Mouse (Mus musculus) heart, embryonic 15.5 days (tissue): ENCODE measurements around the gene Nectin4. TPM values are rescaled to one million over a fixed set of nuclear protein-coding genes. Genes with fewer than 3 reads are reported as not detected.

ENCODE experiments used
- ATAC-seq: fragments of 200-750 bp; cut with Nextera tagmentation; replicated peaks from 2 replicates; pipeline ENCODE4 v1.8.0; 2017; ENCODE audit warnings: low read depth, moderate TSS enrichment; ENCODE audit not compliant: insufficient number of reproducible peaks, insufficient read depth, low FRiP score
- H3K27ac ChIP-seq: fragments of 300-500 bp; sonication (generic); 2 replicates; pipeline ENCODE4 v1.5.1; 2015; ENCODE audit warnings: mild to moderate bottlenecking, inconsistent platforms
- H3K27me3 ChIP-seq: fragments of 300-500 bp; sonication (generic); 2 replicates; pipeline ENCODE4 v1.6.1; 2015; ENCODE audit warnings: inconsistent platforms
- H3K36me3 ChIP-seq: fragments of 300-500 bp; sonication (generic); 2 replicates; pipeline ENCODE4 v1.6.1; 2015; ENCODE audit warnings: mild to moderate bottlenecking, inconsistent platforms
- H3K4me1 ChIP-seq: fragments of 300-500 bp; sonication (generic); replicated peaks from 2 replicates; pipeline ENCODE4 v1.6.1; 2015; ENCODE audit warnings: inconsistent platforms
- H3K4me2 ChIP-seq: fragments of 300-500 bp; sonication (generic); 2 replicates; pipeline ENCODE4 v1.6.1; 2015; ENCODE audit warnings: inconsistent platforms, mild to moderate bottlenecking, moderate library complexity
- H3K4me3 ChIP-seq: fragments of 300-500 bp; sonication (generic); 2 replicates; pipeline ENCODE4 v1.5.1; 2015; ENCODE audit warnings: mild to moderate bottlenecking, inconsistent platforms
- H3K9ac ChIP-seq: fragments of 300-500 bp; sonication (generic); 2 replicates; pipeline ENCODE4 v1.6.1; 2015; ENCODE audit warnings: mild to moderate bottlenecking, inconsistent platforms
- H3K9me3 ChIP-seq: fragments of 300-500 bp; sonication (generic); replicated peaks from 2 replicates; pipeline ENCODE4 v1.6.1; 2016; ENCODE audit warnings: inconsistent platforms
- WGBS: fragments of 180-500 bp; shearing (Covaris S2); methylation state at CpG from one replicate; pipeline ENCODE4 v1.1.7; 2015; ENCODE audit warnings: mixed read lengths; 5-methylcytosine and 5-hydroxymethylcytosine counted together
- polyA plus RNA-seq: library from polyadenylated mRNA; unstranded; fragments of >200 nt; fragmentation: Nextera tagmentation; extraction: Ambion mirVana; gene quantifications from 2 replicates; pipeline ENCODE4 v1.2.1, GENCODE M21; 2015

Gene Nectin4
- polyA plus RNA-seq, 1 experiment from 2014 or later = 0.26 TPM

GRCm38 (mm10) chr1:171412446-171412845 lies 42.5 kb downstream of the Nectin4 start:
- Histone ChIP-seq H3K4me1 (peaks cover 14% of the 10 kb centered on the region), H3K4me2 (peak overlapping the region; percentile 71), H3K27me3 (peaks cover 7% of the 10 kb centered on the region; the same call in 1 of the 2 replicates), H3K36me3 (peaks cover 24% of the 10 kb centered on the region), H3K9ac (peak overlapping the region; percentile 94), H3K9me3 (no peaks in the 10 kb centered on the region), H3K27ac (peak overlapping the region; percentile 92), H3K4me3 (peak overlapping the region; percentile 93)
- 56% methylated on average over 3 of the region's 3 CpGs for WGBS
- ATAC-seq = no peak

GRCm38 (mm10) chr1:171413608-171414007 lies 43.7 kb downstream of the Nectin4 start:
- Histone ChIP-seq H3K9ac (no peak overlapping the region), H3K4me2 (no peak overlapping the region), H3K27ac (no peak overlapping the region), H3K27me3 (peaks cover 7% of the 10 kb centered on the region; the same call in 1 of the 2 replicates), H3K4me3 (no peak overlapping the region), H3K4me1 (peaks cover 14% of the 10 kb centered on the region), H3K9me3 (no peaks in the 10 kb centered on the region), H3K36me3 (peaks cover 33% of the 10 kb centered on the region)
- 80% methylated on average over 8 of the region's 8 CpGs for WGBS
- no peak for ATAC-seq

GRCm38 (mm10) chr1:171418660-171419059 lies 48.8 kb downstream of the Nectin4 start, which contains the start of gene Tstd1:
Gene Tstd1 (plus strand): TSS chr1:171418872.
- WGBS = 88% methylated on average over 5 of the region's 5 CpGs
- Histone ChIP-seq H3K9ac (no peak within 1 kb of the TSS), H3K27ac (no peak within 1 kb of the TSS), H3K4me3 (no peak within 1 kb of the TSS), H3K9me3 (no peaks in the 10 kb centered on the region), H3K4me2 (no peak within 1 kb of the TSS), H3K27me3 (no peaks in the 10 kb centered on the region), H3K4me1 (peaks cover 4% of the 10 kb centered on the region), H3K36me3 (peaks cover 47% of the 10 kb centered on the region)
- no peak for ATAC-seq

GRCm38 (mm10) chr1:171419291-171419882 lies 49.5 kb downstream of the Nectin4 start:
- Histone ChIP-seq H3K36me3 (peaks cover 47% of the 10 kb centered on the region), H3K9me3 (no peaks in the 10 kb centered on the region), H3K27ac (no peak overlapping the region), H3K4me3 (no peak overlapping the region), H3K27me3 (no peaks in the 10 kb centered on the region), H3K4me2 (no peak overlapping the region), H3K4me1 (peaks cover 3% of the 10 kb centered on the region; the same call in 1 of the 2 replicates), H3K9ac (no peak overlapping the region)
- 74% methylated on average over 12 of the region's 12 CpGs for WGBS
- no peak for ATAC-seq

GRCm38 (mm10) chr1:171419905-171420304 lies 50.0 kb downstream of the Nectin4 start:
- H3K27me3 ChIP-seq = no peaks in the 10 kb centered on the region
- no peak overlapping the region for H3K4me2 ChIP-seq
- ATAC-seq = no peak
- no peak overlapping the region for H3K9ac ChIP-seq
- no peak overlapping the region for H3K4me3 ChIP-seq
- H3K9me3 ChIP-seq = no peaks in the 10 kb centered on the region
- 81% methylated on average over 5 of the region's 5 CpGs for WGBS
- H3K27ac ChIP-seq = no peak overlapping the region
- peaks cover 47% of the 10 kb centered on the region for H3K36me3 ChIP-seq
- peaks cover 9% of the 10 kb centered on the region for H3K4me1 ChIP-seq

- WGBS = 68% methylated on average over 8 of the region's 8 CpGs
- Histone ChIP-seq H3K4me2 (no peak overlapping the region), H3K9ac (no peak overlapping the region), H3K9me3 (no peaks in the 10 kb centered on the region), H3K36me3 (peaks cover 23% of the 10 kb centered on the region), H3K27me3 (no peaks in the 10 kb centered on the region), H3K4me3 (no peak overlapping the region), H3K4me1 (peaks cover 14% of the 10 kb centered on the region), H3K27ac (no peak overlapping the region)
- no peak for ATAC-seq
Measured at GRCm38 (mm10) chr1:171422504-171423095, 52.7 kb downstream of the Nectin4 start.

- 26% methylated on average over 5 of the region's 5 CpGs for WGBS
- Histone ChIP-seq H3K4me2 (0 out of 2 replicates have a peak overlapping the region, but pooled peaks have one; percentile 22), H3K27ac (peak overlapping the region; percentile 38)
Measured at GRCm38 (mm10) chr1:171424638-171425037, 54.7 kb downstream of the Nectin4 start.

GRCm38 (mm10) chr1:171425126-171425525 lies 55.2 kb downstream of the Nectin4 start:
- Histone ChIP-seq H3K4me1 (peaks cover 14% of the 10 kb centered on the region), H3K27me3 (no peaks in the 10 kb centered on the region), H3K9me3 (no peaks in the 10 kb centered on the region), H3K27ac (peak overlapping the region; percentile 38), H3K4me3 (no peak overlapping the region), H3K4me2 (0 out of 2 replicates have a peak overlapping the region, but pooled peaks have one; percentile 22), H3K36me3 (no peaks in the 10 kb centered on the region), H3K9ac (no peak overlapping the region)
- WGBS = 16% methylated on average over 4 of the region's 4 CpGs
- ATAC-seq = no peak

More at GRCm38 (mm10) chr1:171424638-171425037, 54.7 kb downstream of the Nectin4 start:
- H3K4me1 ChIP-seq = peaks cover 14% of the 10 kb centered on the region
- H3K36me3 ChIP-seq = peaks cover 3% of the 10 kb centered on the region; the same call in 1 of the 2 replicates
- H3K9me3 ChIP-seq = no peaks in the 10 kb centered on the region
- H3K4me3 ChIP-seq = no peak overlapping the region
- no peak overlapping the region for H3K9ac ChIP-seq
- no peaks in the 10 kb centered on the region for H3K27me3 ChIP-seq
- ATAC-seq = no peak

GRCm38 (mm10) chr1:171432158-171432557 lies 62.3 kb downstream of the Nectin4 start:
- ATAC-seq = no peak
- H3K36me3 ChIP-seq = no peaks in the 10 kb centered on the region
- peaks cover 2% of the 10 kb centered on the region; the same call in 1 of the 2 replicates for H3K4me1 ChIP-seq
- WGBS = 76% methylated on average over 5 of the region's 5 CpGs
- no peak overlapping the region for H3K4me2 ChIP-seq
- no peak overlapping the region for H3K27ac ChIP-seq
- H3K9ac ChIP-seq = no peak overlapping the region
- no peak overlapping the region for H3K4me3 ChIP-seq
- no peaks in the 10 kb centered on the region for H3K9me3 ChIP-seq
- H3K27me3 ChIP-seq = no peaks in the 10 kb centered on the region

- WGBS = 45% methylated on average over 7 of the region's 7 CpGs
- Histone ChIP-seq H3K4me1 (peaks cover 15% of the 10 kb centered on the region), H3K27me3 (no peaks in the 10 kb centered on the region), H3K4me2 (no peak overlapping the region), H3K9me3 (no peaks in the 10 kb centered on the region), H3K27ac (no peak overlapping the region), H3K9ac (no peak overlapping the region), H3K36me3 (no peaks in the 10 kb centered on the region), H3K4me3 (no peak overlapping the region)
- no peak for ATAC-seq
Measured at GRCm38 (mm10) chr1:171435288-171435814, 65.5 kb downstream of the Nectin4 start.

GRCm38 (mm10) chr1:171435974-171436373 lies 66.1 kb downstream of the Nectin4 start:
- Histone ChIP-seq H3K9ac (no peak overlapping the region), H3K4me1 (peaks cover 22% of the 10 kb centered on the region), H3K4me2 (no peak overlapping the region), H3K27me3 (no peaks in the 10 kb centered on the region), H3K4me3 (no peak overlapping the region), H3K27ac (no peak overlapping the region), H3K36me3 (no peaks in the 10 kb centered on the region), H3K9me3 (no peaks in the 10 kb centered on the region)
- 64% methylated on average over 1 of the region's 1 CpGs for WGBS
- no peak for ATAC-seq
